Mouse (Mus musculus): Measurements from ENCODE around the gene Mif4gd. TPM values are rescaled to one million over a fixed set of nuclear protein-coding genes. Genes with fewer than 3 reads are reported as not detected.
"Not testable (repeated sequence)": the region's sequence is repeated elsewhere in the genome, so short reads cannot be mapped to it uniquely, and the experiment has no call there.

Gene Mif4gd
- total RNA-seq (2017), result 167 and 177 TPM in 2 replicates

- peak; percentile 87 for ATAC-seq (ENCODE audit: extremely low read depth, insufficient number of reproducible peaks, low FRiP score, poor library complexity, severe bottlenecking)
These were observed at the start of gene Mif4gd for GRCm38 (mm10) chr11:115612410-115613137. Mif4gd (minus strand) TSS chr11:115612969.

GRCm38 (mm10) chr11:115660376-115660775 lies 47.6 kb upstream of the Mif4gd start:
- ATAC-seq (ENCODE audit: extremely low read depth, insufficient number of reproducible peaks, low FRiP score, poor library complexity, severe bottlenecking), result no peak

GRCm38 (mm10) chr11:115658521-115658920 lies 45.8 kb upstream of the Mif4gd start:
- no peak for ATAC-seq (ENCODE audit: extremely low read depth, insufficient number of reproducible peaks, low FRiP score, poor library complexity, severe bottlenecking)

- 0 out of 2 replicates have a peak, but pooled peaks have one; percentile 31 for ATAC-seq (ENCODE audit: extremely low read depth, insufficient number of reproducible peaks, low FRiP score, poor library complexity, severe bottlenecking)
These were observed 41.4 kb upstream of the Mif4gd start for GRCm38 (mm10) chr11:115654128-115654527.

- ATAC-seq (ENCODE audit: extremely low read depth, insufficient number of reproducible peaks, low FRiP score, poor library complexity, severe bottlenecking), result no peak
These were observed 40.4 kb upstream of the Mif4gd start for GRCm38 (mm10) chr11:115653194-115653593.

GRCm38 (mm10) chr11:115651680-115652079 lies 38.9 kb upstream of the Mif4gd start:
- ATAC-seq (ENCODE audit: extremely low read depth, insufficient number of reproducible peaks, low FRiP score, poor library complexity, severe bottlenecking), result no peak

- no peak for ATAC-seq (ENCODE audit: extremely low read depth, insufficient number of reproducible peaks, low FRiP score, poor library complexity, severe bottlenecking)
These were observed 36.9 kb upstream of the Mif4gd start for GRCm38 (mm10) chr11:115649706-115650105.

GRCm38 (mm10) chr11:115647459-115647858 lies 34.7 kb upstream of the Mif4gd start:
- ATAC-seq (ENCODE audit: extremely low read depth, insufficient number of reproducible peaks, low FRiP score, poor library complexity, severe bottlenecking), result peak; percentile 37; the same call in 1 of the 2 replicates

GRCm38 (mm10) chr11:115646439-115646838 lies 33.7 kb upstream of the Mif4gd start:
- no peak for ATAC-seq (ENCODE audit: extremely low read depth, insufficient number of reproducible peaks, low FRiP score, poor library complexity, severe bottlenecking)

GRCm38 (mm10) chr11:115645498-115645897 lies 32.7 kb upstream of the Mif4gd start:
- ATAC-seq (ENCODE audit: extremely low read depth, insufficient number of reproducible peaks, low FRiP score, poor library complexity, severe bottlenecking), result not testable (repeated sequence)

GRCm38 (mm10) chr11:115644308-115644707 lies 31.5 kb upstream of the Mif4gd start:
- ATAC-seq (ENCODE audit: extremely low read depth, insufficient number of reproducible peaks, low FRiP score, poor library complexity, severe bottlenecking), result no peak

- no peak for ATAC-seq (ENCODE audit: extremely low read depth, insufficient number of reproducible peaks, low FRiP score, poor library complexity, severe bottlenecking)
These were observed 30.5 kb upstream of the Mif4gd start for GRCm38 (mm10) chr11:115643265-115643664.

- no peak for ATAC-seq (ENCODE audit: extremely low read depth, insufficient number of reproducible peaks, low FRiP score, poor library complexity, severe bottlenecking)
These were observed 29.9 kb upstream of the Mif4gd start for GRCm38 (mm10) chr11:115642705-115643104.

- ATAC-seq (ENCODE audit: extremely low read depth, insufficient number of reproducible peaks, low FRiP score, poor library complexity, severe bottlenecking), result no peak
These were observed 28.9 kb upstream of the Mif4gd start for GRCm38 (mm10) chr11:115641664-115642036.

- ATAC-seq (ENCODE audit: extremely low read depth, insufficient number of reproducible peaks, low FRiP score, poor library complexity, severe bottlenecking), result peak; percentile 81
These were observed 28.4 kb upstream of the Mif4gd start for GRCm38 (mm10) chr11:115640978-115641663.

GRCm38 (mm10) chr11:115640311-115640828 lies 27.6 kb upstream of the Mif4gd start:
- ATAC-seq (ENCODE audit: extremely low read depth, insufficient number of reproducible peaks, low FRiP score, poor library complexity, severe bottlenecking), result no peak

GRCm38 (mm10) chr11:115639540-115639939 lies 26.8 kb upstream of the Mif4gd start:
- ATAC-seq (ENCODE audit: extremely low read depth, insufficient number of reproducible peaks, low FRiP score, poor library complexity, severe bottlenecking), result no peak

GRCm38 (mm10) chr11:115638498-115639409 lies 26.0 kb upstream of the Mif4gd start:
- ATAC-seq (ENCODE audit: extremely low read depth, insufficient number of reproducible peaks, low FRiP score, poor library complexity, severe bottlenecking), result 0 out of 2 replicates have a peak, but pooled peaks have one; percentile 17

GRCm38 (mm10) chr11:115636960-115637359 lies 24.2 kb upstream of the Mif4gd start:
- ATAC-seq (ENCODE audit: extremely low read depth, insufficient number of reproducible peaks, low FRiP score, poor library complexity, severe bottlenecking), result no peak
